Mouse (Mus musculus) midbrain, postnatal 0 days (tissue): ENCODE measurements around the gene Gmfb. TPM values are rescaled to one million over a fixed set of nuclear protein-coding genes. Genes with fewer than 3 reads are reported as not detected.

ENCODE experiments used
- ATAC-seq: fragments of 200-750 bp; cut with Nextera tagmentation; 2 replicates; pipeline ENCODE4 v1.8.0; 2017; ENCODE audit warnings: moderate number of reproducible peaks, mild to moderate bottlenecking, moderate TSS enrichment, moderate library complexity; ENCODE audit not compliant: low FRiP score
- DNase-seq: peaks from one replicate; pipeline ENCODE4 v3.0.0-alpha.2; 2015; ENCODE audit warnings: low spot score
- H3K27ac ChIP-seq: fragments of 300-500 bp; sonication (generic); 2 replicates; pipeline ENCODE4 v1.5.1; 2014; ENCODE audit warnings: low read depth, mild to moderate bottlenecking, low read length, mixed read lengths
- H3K27me3 ChIP-seq: fragments of 300-500 bp; sonication (generic); 2 replicates; pipeline ENCODE4 v1.6.1; 2014; ENCODE audit warnings: low read length, control low read depth, mixed read lengths; ENCODE audit not compliant: insufficient read depth
- H3K36me3 ChIP-seq: fragments of 300-500 bp; sonication (generic); 2 replicates; pipeline ENCODE4 v1.6.1; 2014; ENCODE audit warnings: low read length, control low read depth, mixed read lengths; ENCODE audit not compliant: insufficient read depth
- H3K4me1 ChIP-seq: fragments of 300-500 bp; sonication (generic); 2 replicates; pipeline ENCODE4 v1.6.1; 2014; ENCODE audit warnings: mild to moderate bottlenecking, control low read depth, antibody characterized with exemption, low read length, mixed read lengths; ENCODE audit not compliant: insufficient read depth
- H3K4me2 ChIP-seq: fragments of 300-500 bp; sonication (generic); 2 replicates; pipeline ENCODE4 v1.6.1; 2014; ENCODE audit warnings: low read depth, mild to moderate bottlenecking, low read length, mixed read lengths; ENCODE audit not compliant: poor library complexity, severe bottlenecking
- H3K4me3 ChIP-seq: fragments of 300-500 bp; sonication (generic); 2 replicates; pipeline ENCODE4 v1.5.1; 2014; ENCODE audit warnings: low read depth, mild to moderate bottlenecking, low read length, moderate library complexity
- H3K9ac ChIP-seq: fragments of 300-500 bp; sonication (generic); replicated peaks from 2 replicates; pipeline ENCODE4 v1.6.1; 2014; ENCODE audit warnings: mild to moderate bottlenecking, low read length, moderate library complexity, mixed read lengths; ENCODE audit not compliant: poor library complexity, severe bottlenecking
- H3K9me3 ChIP-seq: fragments of 300-500 bp; sonication (generic); 2 replicates; pipeline ENCODE4 v1.6.1; 2016; ENCODE audit warnings: low read length, control low read depth
- CTCF ChIP-seq: IDR thresholded peaks from 2 replicates; pipeline ENCODE4 v1.5.1; 2016; ENCODE audit warnings: antibody characterized with exemption, mild to moderate bottlenecking
- WGBS: fragments of 180-500 bp; shearing (Covaris S2); extraction: QIAGEN DNeasy Blood & Tissue Kit; methylation state at CpG from one replicate; pipeline ENCODE4 v1.1.7; 2014; 5-methylcytosine and 5-hydroxymethylcytosine counted together
- polyA plus RNA-seq: library from polyadenylated mRNA; unstranded; fragments of >200 nt; fragmentation: Nextera tagmentation; extraction: Ambion mirVana; gene quantifications from 2 replicates; pipeline ENCODE4 v1.2.1, GENCODE M21; 2015
- total RNA-seq: library from RNA; depleted of rRNA; stranded (reverse); fragments of >200 nt; gene quantifications from 2 replicates; pipeline ENCODE4 v1.2.3, GENCODE M21; 2014; rRNA removed

Gmfb gene
- total RNA-seq, result 151 and 187 TPM in 2 replicates
- 124 and 128 TPM in 2 replicates for polyA plus RNA-seq

- WGBS, result under 1% methylated on average over 63 of the region's 65 CpGs
- peak; percentile 61 for TF ChIP-seq CTCF
- DNase-seq (peak; percentile 95), ATAC-seq (peak; percentile 98)
- Histone ChIP-seq H3K4me1 (peaks cover 7% of the 10 kb centered on the region; the same call in 1 of the 2 replicates), H3K9me3 (no peaks in the 10 kb centered on the region), H3K36me3 (0 out of 2 replicates have a peak, but pooled peaks cover under 1% of the 10 kb centered on the region), H3K27me3 (no peaks in the 10 kb centered on the region), H3K4me2 (peak within 1 kb of the TSS; percentile 66), H3K4me3 (peak within 1 kb of the TSS; percentile 52), H3K27ac (peak within 1 kb of the TSS; percentile 71), H3K9ac (peak within 1 kb of the TSS; percentile 66)
Observed at GRCm38 (mm10) chr14:46821873-46822716, at the start of gene Gmfb. Gene Gmfb, minus strand, starts transcription at chr14:46822242.

- H3K4me3 ChIP-seq, result no peak overlapping the region
- H3K4me1 ChIP-seq, result no peaks in the 10 kb centered on the region
- H3K4me2 ChIP-seq, result no peak overlapping the region
- H3K27me3 ChIP-seq, result no peaks in the 10 kb centered on the region
- no peak overlapping the region for H3K27ac ChIP-seq
- H3K9me3 ChIP-seq, result no peaks in the 10 kb centered on the region
- 92% methylated on average over 5 of the region's 5 CpGs for WGBS
- no peak overlapping the region for H3K9ac ChIP-seq
- no peak for DNase-seq
- no peak for TF ChIP-seq CTCF
- no peaks in the 10 kb centered on the region for H3K36me3 ChIP-seq
- ATAC-seq, result no peak
Observed at GRCm38 (mm10) chr14:46862922-46863321, 40.9 kb upstream of the Gmfb start.

- H3K27me3 ChIP-seq, result no peaks in the 10 kb centered on the region
- peaks cover 4% of the 10 kb centered on the region; the same call in 1 of the 2 replicates for H3K36me3 ChIP-seq
- H3K9ac ChIP-seq, result no peak overlapping the region
- no peak for DNase-seq
- 82% methylated on average over 11 of the region's 11 CpGs for WGBS
- no peaks in the 10 kb centered on the region for H3K4me1 ChIP-seq
- no peak overlapping the region for H3K4me2 ChIP-seq
- H3K4me3 ChIP-seq, result no peak overlapping the region
- ATAC-seq, result no peak
- H3K9me3 ChIP-seq, result no peaks in the 10 kb centered on the region
- TF ChIP-seq CTCF, result no peak
- H3K27ac ChIP-seq, result no peak overlapping the region
Observed at GRCm38 (mm10) chr14:46853677-46854076, 31.6 kb upstream of the Gmfb start.

- no peaks in the 10 kb centered on the region for H3K4me1 ChIP-seq
- no peak overlapping the region for H3K9ac ChIP-seq
- no peak for ATAC-seq
- no peak for TF ChIP-seq CTCF
- 93% methylated on average over 1 of the region's 1 CpGs for WGBS
- H3K4me2 ChIP-seq, result no peak overlapping the region
- no peaks in the 10 kb centered on the region for H3K9me3 ChIP-seq
- H3K27me3 ChIP-seq, result no peaks in the 10 kb centered on the region
- no peak for DNase-seq
- H3K4me3 ChIP-seq, result no peak overlapping the region
- H3K27ac ChIP-seq, result no peak overlapping the region
- peaks cover 4% of the 10 kb centered on the region; the same call in 1 of the 2 replicates for H3K36me3 ChIP-seq
Observed at GRCm38 (mm10) chr14:46849769-46850168, 27.7 kb upstream of the Gmfb start.

- WGBS, result 88% methylated on average over 5 of the region's 5 CpGs
- H3K4me2 ChIP-seq, result no peak overlapping the region
- ATAC-seq, result no peak
Observed at GRCm38 (mm10) chr14:46848736-46849135, 26.7 kb upstream of the Gmfb start.

GRCm38 (mm10) chr14:46848063-46848590, 26.1 kb upstream of the Gmfb start:
- DNase-seq, result no peak
- no peak overlapping the region for H3K27ac ChIP-seq
- no peak for TF ChIP-seq CTCF
- no peak overlapping the region for H3K4me3 ChIP-seq
- no peaks in the 10 kb centered on the region for H3K9me3 ChIP-seq
- H3K9ac ChIP-seq, result no peak overlapping the region
- H3K27me3 ChIP-seq, result no peaks in the 10 kb centered on the region
- no peaks in the 10 kb centered on the region for H3K4me1 ChIP-seq
- no peak overlapping the region for H3K4me2 ChIP-seq
- ATAC-seq, result no peak
- WGBS, result 92% methylated on average over 4 of the region's 4 CpGs
- H3K36me3 ChIP-seq, result no peaks in the 10 kb centered on the region; the same call in 1 of the 2 replicates

More at GRCm38 (mm10) chr14:46848736-46849135, 26.7 kb upstream of the Gmfb start:
- TF ChIP-seq CTCF, result no peak
- Histone ChIP-seq H3K4me1 (no peaks in the 10 kb centered on the region), H3K9me3 (no peaks in the 10 kb centered on the region), H3K36me3 (no peaks in the 10 kb centered on the region; the same call in 1 of the 2 replicates), H3K4me3 (no peak overlapping the region), H3K27me3 (no peaks in the 10 kb centered on the region), H3K9ac (no peak overlapping the region), H3K27ac (no peak overlapping the region)
- no peak for DNase-seq
